Mouse (Mus musculus) ovary, postnatal 14 days (tissue): ENCODE results near the gene Ccdc33.
A peak's percentile ranks its signal among the peaks of the same experiment; 100 is the strongest.

Experiments used
- DNase-seq: peaks from one replicate; pipeline ENCODE4 v3.0.0; 2022; ENCODE audit warnings: low spot score

The Ccdc33 gene

GRCm38 (mm10) chr9:58011552-58011951 lies 107.1 kb downstream of the Ccdc33 start:
- DNase-seq = no peak

GRCm38 (mm10) chr9:58011027-58011426 lies 107.6 kb downstream of the Ccdc33 start:
- no peak for DNase-seq

- DNase-seq = no peak
These were observed 109.0 kb downstream of the Ccdc33 start for GRCm38 (mm10) chr9:58009588-58009987.

- DNase-seq = peak; percentile 13
These were observed 109.6 kb downstream of the Ccdc33 start for GRCm38 (mm10) chr9:58009015-58009362.

GRCm38 (mm10) chr9:58008336-58009014 lies 110.1 kb downstream of the Ccdc33 start:
- DNase-seq = no peak

GRCm38 (mm10) chr9:58005753-58006461 lies 112.7 kb downstream of the Ccdc33 start, which contains the start of gene Cyp11a1:
TSS of gene Cyp11a1 (plus strand) at chr9:58006411.
- no peak for DNase-seq

- no peak for DNase-seq
These were observed 115.4 kb downstream of the Ccdc33 start for GRCm38 (mm10) chr9:58003272-58003671.

- no peak for DNase-seq
These were observed 118.9 kb downstream of the Ccdc33 start for GRCm38 (mm10) chr9:57999676-58000075.

GRCm38 (mm10) chr9:57998685-57999084 lies 119.9 kb downstream of the Ccdc33 start:
- no peak for DNase-seq

- peak; percentile 62 for DNase-seq
These were observed 120.5 kb downstream of the Ccdc33 start for GRCm38 (mm10) chr9:57998032-57998659.

- no peak for DNase-seq
These were observed 121.1 kb downstream of the Ccdc33 start for GRCm38 (mm10) chr9:57997511-57998031.

GRCm38 (mm10) chr9:57995282-57995681 lies 123.3 kb downstream of the Ccdc33 start:
- no peak for DNase-seq

GRCm38 (mm10) chr9:57992781-57993591 lies 125.6 kb downstream of the Ccdc33 start:
- no peak for DNase-seq

GRCm38 (mm10) chr9:57992060-57992459 lies 126.6 kb downstream of the Ccdc33 start:
- DNase-seq = no peak

- no peak for DNase-seq
These were observed 128.0 kb downstream of the Ccdc33 start for GRCm38 (mm10) chr9:57990438-57991110.

GRCm38 (mm10) chr9:57989309-57989708 lies 129.3 kb downstream of the Ccdc33 start:
- DNase-seq = no peak

GRCm38 (mm10) chr9:57988098-57988497 lies 130.5 kb downstream of the Ccdc33 start:
- DNase-seq = no peak

GRCm38 (mm10) chr9:57986293-57986692 lies 132.3 kb downstream of the Ccdc33 start:
- DNase-seq = no peak

GRCm38 (mm10) chr9:57985304-57985703 lies 133.3 kb downstream of the Ccdc33 start:
- no peak for DNase-seq

- no peak for DNase-seq
These were observed 138.1 kb downstream of the Ccdc33 start for GRCm38 (mm10) chr9:57980570-57980969.

GRCm38 (mm10) chr9:57978858-57979257 lies 139.8 kb downstream of the Ccdc33 start:
- DNase-seq = no peak
